Mouse (Mus musculus): ENCODE data around the gene Mpv17l2.

Gene Mpv17l2

GRCm38 (mm10) chr8:70724216-70724615 is 36.5 kb downstream of the Mpv17l2 start:
- no peak for DNase-seq (ENCODE audit: low spot score in 2 of 2)

- DNase-seq (ENCODE audit: low spot score in 2 of 2) = no peak
Measured at GRCm38 (mm10) chr8:70723486-70724210, 37.1 kb downstream of the Mpv17l2 start, which contains the start of gene Pde4c. TSS of gene Pde4c (plus strand) at chr8:70723720.

GRCm38 (mm10) chr8:70721601-70722000 is 39.1 kb downstream of the Mpv17l2 start:
- no peak for DNase-seq (ENCODE audit: low spot score in 2 of 2)

- DNase-seq (ENCODE audit: low spot score in 2 of 2) = peak; percentile 74 to 81
Measured at GRCm38 (mm10) chr8:70720739-70721138, 40.0 kb downstream of the Mpv17l2 start.

GRCm38 (mm10) chr8:70719796-70720270 is 40.9 kb downstream of the Mpv17l2 start:
- peak in 1 of 2 experiments; percentile 29 for DNase-seq (ENCODE audit: low spot score in 2 of 2)

- peak in 1 of 2 experiments; percentile 60 for DNase-seq (ENCODE audit: low spot score in 2 of 2)
Measured at GRCm38 (mm10) chr8:70718297-70718696, 42.4 kb downstream of the Mpv17l2 start, which contains the start of gene Gm3336. TSS of gene Gm3336 (plus strand) at chr8:70718543.

- DNase-seq (ENCODE audit: low spot score in 2 of 2) = no peak
Measured at GRCm38 (mm10) chr8:70716521-70717400, 44.0 kb downstream of the Mpv17l2 start.

- DNase-seq (ENCODE audit: low spot score in 2 of 2) = no peak
Measured at GRCm38 (mm10) chr8:70715086-70715485, 45.7 kb downstream of the Mpv17l2 start.

GRCm38 (mm10) chr8:70713991-70714390 is 46.8 kb downstream of the Mpv17l2 start:
- no peak for DNase-seq (ENCODE audit: low spot score in 2 of 2)

GRCm38 (mm10) chr8:70711041-70711440 is 49.7 kb downstream of the Mpv17l2 start:
- no peak for DNase-seq (ENCODE audit: low spot score in 2 of 2)

- DNase-seq (ENCODE audit: low spot score in 2 of 2) = no peak
Measured at GRCm38 (mm10) chr8:70710296-70710695, 50.5 kb downstream of the Mpv17l2 start.

GRCm38 (mm10) chr8:70709794-70710193 is 51.0 kb downstream of the Mpv17l2 start:
- DNase-seq (ENCODE audit: low spot score in 2 of 2) = no peak

Measured in right cerebral cortex, postnatal 10 days (tissue).